Mouse (Mus musculus) hindbrain, embryonic 10.5 days (tissue): Measurements from ENCODE around the gene Nufip1. TPM values are rescaled to one million over a fixed set of nuclear protein-coding genes. Genes with fewer than 3 reads are reported as not detected.

Source experiments
- DNase-seq: peaks from one replicate; pipeline ENCODE4 v3.0.0-alpha.2; 2017; ENCODE audit warnings: low spot score
- H3K27ac ChIP-seq: fragments of 300-500 bp; sonication (generic); 2 replicates; pipeline ENCODE4 v1.5.1; 2016; ENCODE audit warnings: mild to moderate bottlenecking, moderate library complexity
- H3K27me3 ChIP-seq: fragments of 300-500 bp; sonication (generic); 2 replicates; pipeline ENCODE4 v1.6.1; 2016; ENCODE audit warnings: mild to moderate bottlenecking; ENCODE audit not compliant: poor library complexity, insufficient read depth, severe bottlenecking
- H3K36me3 ChIP-seq: fragments of 300-500 bp; sonication (generic); 2 replicates; pipeline ENCODE4 v1.6.1; 2016; ENCODE audit warnings: mild to moderate bottlenecking, moderate library complexity
- H3K4me1 ChIP-seq: fragments of 300-500 bp; sonication (generic); replicated peaks from 2 replicates; pipeline ENCODE4 v1.6.1; 2016; ENCODE audit warnings: mild to moderate bottlenecking
- H3K4me3 ChIP-seq: fragments of 300-500 bp; sonication (generic); 2 replicates; pipeline ENCODE4 v1.5.1; 2016; ENCODE audit warnings: mild to moderate bottlenecking, moderate library complexity
- H3K9me3 ChIP-seq: fragments of 300-500 bp; sonication (generic); 2 replicates; pipeline ENCODE4 v1.6.1; 2016; ENCODE audit warnings: mild to moderate bottlenecking, moderate library complexity
- WGBS: fragments of 180-500 bp; shearing (Covaris S2); methylation state at CpG from one replicate; pipeline ENCODE4 v1.1.7; 2016; 5-methylcytosine and 5-hydroxymethylcytosine counted together
- polyA plus RNA-seq: library from polyadenylated mRNA; unstranded; fragments of >200 nt; fragmentation: Nextera tagmentation; extraction: Ambion mirVana; gene quantifications from 2 replicates; pipeline ENCODE4 v1.2.1, GENCODE M21; 2016

The Nufip1 gene
- 17.5 and 19.4 TPM in 2 replicates for polyA plus RNA-seq

- H3K9me3 ChIP-seq: no peaks in the 10 kb centered on the region
- peaks cover 40% of the 10 kb centered on the region for H3K36me3 ChIP-seq
- peak; percentile 94 for DNase-seq
- H3K4me3 ChIP-seq: peak within 1 kb of the TSS; percentile 98
- no peaks in the 10 kb centered on the region for H3K27me3 ChIP-seq
- under 1% methylated on average over 69 of the region's 69 CpGs for WGBS
- H3K4me1 ChIP-seq: peaks cover 26% of the 10 kb centered on the region
- peak within 1 kb of the TSS; percentile 93 for H3K27ac ChIP-seq
These were observed at the start of gene Nufip1, which contains the start of gene Gpalpp1 for GRCm38 (mm10) chr14:76110396-76111221. Nufip1 (plus strand) TSS chr14:76110891. Gpalpp1 (minus strand) TSS chr14:76110760.

- Histone ChIP-seq H3K4me3 (no peak overlapping the region), H3K27ac (no peak overlapping the region), H3K4me1 (no peaks in the 10 kb centered on the region), H3K27me3 (no peaks in the 10 kb centered on the region), H3K36me3 (no peaks in the 10 kb centered on the region), H3K9me3 (no peaks in the 10 kb centered on the region)
- DNase-seq: no peak
- WGBS: 88% methylated on average over 1 of the region's 1 CpGs
These were observed 43.5 kb upstream of the Nufip1 start for GRCm38 (mm10) chr14:76067237-76067636.

- Histone ChIP-seq H3K4me1 (no peaks in the 10 kb centered on the region), H3K27ac (no peak overlapping the region), H3K27me3 (no peaks in the 10 kb centered on the region), H3K36me3 (no peaks in the 10 kb centered on the region), H3K4me3 (no peak overlapping the region), H3K9me3 (no peaks in the 10 kb centered on the region)
- WGBS: 79% methylated on average over 4 of the region's 4 CpGs
- DNase-seq: no peak
These were observed 42.4 kb upstream of the Nufip1 start for GRCm38 (mm10) chr14:76068296-76068695.

GRCm38 (mm10) chr14:76069296-76069695 lies 41.4 kb upstream of the Nufip1 start:
- no peak overlapping the region for H3K27ac ChIP-seq
- whole genome bisulfite sequencing: 83% methylated on average over 4 of the region's 4 CpGs
- H3K4me1 ChIP-seq: no peaks in the 10 kb centered on the region
- H3K4me3 ChIP-seq: no peak overlapping the region
- H3K36me3 ChIP-seq: no peaks in the 10 kb centered on the region
- DNase-seq: no peak
- H3K27me3 ChIP-seq: no peaks in the 10 kb centered on the region
- no peaks in the 10 kb centered on the region for H3K9me3 ChIP-seq

- H3K9me3 ChIP-seq: no peaks in the 10 kb centered on the region
- H3K4me3 ChIP-seq: no peak overlapping the region
- no peak overlapping the region for H3K27ac ChIP-seq
- 81% methylated on average over 2 of the region's 2 CpGs for WGBS
- no peaks in the 10 kb centered on the region for H3K27me3 ChIP-seq
- H3K4me1 ChIP-seq: 0 out of 2 replicates have a peak, but pooled peaks cover 8% of the 10 kb centered on the region
- H3K36me3 ChIP-seq: no peaks in the 10 kb centered on the region
- DNase-seq: no peak
These were observed 38.1 kb upstream of the Nufip1 start for GRCm38 (mm10) chr14:76072626-76073025.

GRCm38 (mm10) chr14:76074206-76074605 lies 36.5 kb upstream of the Nufip1 start:
- Histone ChIP-seq H3K4me1 (0 out of 2 replicates have a peak, but pooled peaks cover 8% of the 10 kb centered on the region), H3K27ac (no peak overlapping the region), H3K27me3 (no peaks in the 10 kb centered on the region), H3K9me3 (no peaks in the 10 kb centered on the region), H3K4me3 (no peak overlapping the region), H3K36me3 (no peaks in the 10 kb centered on the region)
- WGBS: 98% methylated on average over 1 of the region's 1 CpGs
- DNase-seq: no peak

GRCm38 (mm10) chr14:76075721-76076120 lies 35.0 kb upstream of the Nufip1 start:
- 70% methylated on average over 4 of the region's 4 CpGs for WGBS
- DNase-seq: no peak

GRCm38 (mm10) chr14:76076602-76077001 lies 34.1 kb upstream of the Nufip1 start:
- H3K9me3 ChIP-seq: no peaks in the 10 kb centered on the region
- no peak overlapping the region for H3K4me3 ChIP-seq
- WGBS: 69% methylated on average over 4 of the region's 4 CpGs
- no peaks in the 10 kb centered on the region for H3K36me3 ChIP-seq
- H3K27me3 ChIP-seq: no peaks in the 10 kb centered on the region
- H3K27ac ChIP-seq: no peak overlapping the region
- no peak for DNase-seq
- 0 out of 2 replicates have a peak, but pooled peaks cover 8% of the 10 kb centered on the region for H3K4me1 ChIP-seq

More at GRCm38 (mm10) chr14:76075721-76076120, 35.0 kb upstream of the Nufip1 start:
- Histone ChIP-seq H3K4me1 (0 out of 2 replicates have a peak, but pooled peaks cover 8% of the 10 kb centered on the region), H3K36me3 (no peaks in the 10 kb centered on the region), H3K27ac (no peak overlapping the region), H3K4me3 (no peak overlapping the region), H3K9me3 (no peaks in the 10 kb centered on the region), H3K27me3 (no peaks in the 10 kb centered on the region)

GRCm38 (mm10) chr14:76077088-76077491 lies 33.6 kb upstream of the Nufip1 start:
- no peak overlapping the region for H3K4me3 ChIP-seq
- H3K27me3 ChIP-seq: no peaks in the 10 kb centered on the region
- no peak overlapping the region for H3K27ac ChIP-seq
- 0 out of 2 replicates have a peak, but pooled peaks cover 8% of the 10 kb centered on the region for H3K4me1 ChIP-seq
- H3K36me3 ChIP-seq: no peaks in the 10 kb centered on the region
- no peaks in the 10 kb centered on the region for H3K9me3 ChIP-seq
- 47% methylated on average over 9 of the region's 9 CpGs for WGBS
- peak; percentile 47 for DNase-seq

- H3K27ac ChIP-seq: no peak overlapping the region
- no peaks in the 10 kb centered on the region for H3K9me3 ChIP-seq
- H3K27me3 ChIP-seq: no peaks in the 10 kb centered on the region
- DNase-seq: peak; percentile 10
- 70% methylated on average over 11 of the region's 11 CpGs for WGBS
- H3K36me3 ChIP-seq: no peaks in the 10 kb centered on the region
- H3K4me3 ChIP-seq: no peak overlapping the region
- 0 out of 2 replicates have a peak, but pooled peaks cover 3% of the 10 kb centered on the region for H3K4me1 ChIP-seq
These were observed 29.2 kb upstream of the Nufip1 start for GRCm38 (mm10) chr14:76081451-76081850.

- Histone ChIP-seq H3K4me3 (no peak overlapping the region), H3K27me3 (no peaks in the 10 kb centered on the region), H3K27ac (no peak overlapping the region), H3K9me3 (no peaks in the 10 kb centered on the region), H3K4me1 (no peaks in the 10 kb centered on the region), H3K36me3 (no peaks in the 10 kb centered on the region)
- 92% methylated on average over 13 of the region's 13 CpGs for WGBS
- DNase-seq: no peak
These were observed 28.5 kb upstream of the Nufip1 start for GRCm38 (mm10) chr14:76082086-76082636.

- WGBS: 90% methylated on average over 3 of the region's 3 CpGs
- no peaks in the 10 kb centered on the region for H3K9me3 ChIP-seq
- no peaks in the 10 kb centered on the region for H3K27me3 ChIP-seq
- no peak for DNase-seq
- peaks cover 6% of the 10 kb centered on the region for H3K36me3 ChIP-seq
- H3K4me1 ChIP-seq: no peaks in the 10 kb centered on the region
- H3K4me3 ChIP-seq: no peak overlapping the region
- no peak overlapping the region for H3K27ac ChIP-seq
These were observed 26.5 kb upstream of the Nufip1 start for GRCm38 (mm10) chr14:76084188-76084587.

- Histone ChIP-seq H3K36me3 (peaks cover 92% of the 10 kb centered on the region), H3K4me1 (no peaks in the 10 kb centered on the region), H3K9me3 (no peaks in the 10 kb centered on the region), H3K4me3 (no peak overlapping the region), H3K27me3 (no peaks in the 10 kb centered on the region), H3K27ac (no peak overlapping the region)
- 94% methylated on average over 7 of the region's 7 CpGs for WGBS
- DNase-seq: no peak
These were observed 13.4 kb upstream of the Nufip1 start for GRCm38 (mm10) chr14:76097244-76097643.
